Mouse (Mus musculus): Measurements from ENCODE around the gene Fga.

Fga gene

GRCm38 (mm10) chr3:83025475-83026301, at the start of gene Fga:
Fga (plus strand) TSS chr3:83026076.
- no peak for DNase-seq (ENCODE audit: low spot score in 2 of 2)

GRCm38 (mm10) chr3:82980818-82981217, 45.1 kb upstream of the Fga start:
- peak in 1 of 2 experiments; percentile 8 for DNase-seq (ENCODE audit: low spot score in 2 of 2)

- no peak for DNase-seq (ENCODE audit: low spot score in 2 of 2)
Measured at GRCm38 (mm10) chr3:82981861-82982260, 44.0 kb upstream of the Fga start.

- no peak for DNase-seq (ENCODE audit: low spot score in 2 of 2)
Measured at GRCm38 (mm10) chr3:82984840-82985239, 41.0 kb upstream of the Fga start.

GRCm38 (mm10) chr3:82991963-82992362, 33.9 kb upstream of the Fga start:
- no peak for DNase-seq (ENCODE audit: low spot score in 2 of 2)

- DNase-seq (ENCODE audit: low spot score in 2 of 2): no peak
Measured at GRCm38 (mm10) chr3:82992956-82993355, 32.9 kb upstream of the Fga start.

GRCm38 (mm10) chr3:82995368-82995767, 30.5 kb upstream of the Fga start:
- DNase-seq (ENCODE audit: low spot score in 2 of 2): no peak

GRCm38 (mm10) chr3:82996656-82997055, 29.2 kb upstream of the Fga start:
- DNase-seq (ENCODE audit: low spot score in 2 of 2): no peak

- DNase-seq (ENCODE audit: low spot score in 2 of 2): peak; percentile 25 to 73
Measured at GRCm38 (mm10) chr3:82998772-82999463, 27.0 kb upstream of the Fga start.

- DNase-seq (ENCODE audit: low spot score in 2 of 2): no peak
Measured at GRCm38 (mm10) chr3:82999995-83000394, 25.9 kb upstream of the Fga start.

GRCm38 (mm10) chr3:83002191-83002590, 23.7 kb upstream of the Fga start:
- peak; percentile 30 to 31 for DNase-seq (ENCODE audit: low spot score in 2 of 2)

GRCm38 (mm10) chr3:83003068-83003467, 22.8 kb upstream of the Fga start:
- no peak for DNase-seq (ENCODE audit: low spot score in 2 of 2)

- DNase-seq (ENCODE audit: low spot score in 2 of 2): no peak
Measured at GRCm38 (mm10) chr3:83004801-83005200, 21.1 kb upstream of the Fga start.

- no peak for DNase-seq (ENCODE audit: low spot score in 2 of 2)
Measured at GRCm38 (mm10) chr3:83007557-83007956, 18.3 kb upstream of the Fga start, which contains the start of gene Fgg. Fgg (plus strand) TSS chr3:83007724.

- DNase-seq (ENCODE audit: low spot score in 2 of 2): no peak
Measured at GRCm38 (mm10) chr3:83010291-83010690, 15.6 kb upstream of the Fga start.

GRCm38 (mm10) chr3:83011136-83011535, 14.7 kb upstream of the Fga start:
- no peak for DNase-seq (ENCODE audit: low spot score in 2 of 2)

- no peak for DNase-seq (ENCODE audit: low spot score in 2 of 2)
Measured at GRCm38 (mm10) chr3:83011565-83011964, 14.3 kb upstream of the Fga start.

GRCm38 (mm10) chr3:83012636-83013035, 13.2 kb upstream of the Fga start:
- DNase-seq (ENCODE audit: low spot score in 2 of 2): no peak

- DNase-seq (ENCODE audit: low spot score in 2 of 2): no peak
Measured at GRCm38 (mm10) chr3:83013951-83014350, 11.9 kb upstream of the Fga start.

- no peak for DNase-seq (ENCODE audit: low spot score in 2 of 2)
Measured at GRCm38 (mm10) chr3:83016236-83016635, 9.6 kb upstream of the Fga start.

- no peak for DNase-seq (ENCODE audit: low spot score in 2 of 2)
Measured at GRCm38 (mm10) chr3:83020387-83020786, 5.5 kb upstream of the Fga start.

- no peak for DNase-seq (ENCODE audit: low spot score in 2 of 2)
Measured at GRCm38 (mm10) chr3:83021176-83021575, 4.7 kb upstream of the Fga start.

- no peak for DNase-seq (ENCODE audit: low spot score in 2 of 2)
Measured at GRCm38 (mm10) chr3:83025036-83025435, 840 bp upstream of the Fga start.
